Mouse (Mus musculus): ENCODE measurements at regions not wholly inside any gene's neighbourhood (a gene's known extent, or its start where the extent isn't known, plus 50 kb on each side); places are given as distances from the start of the nearest gene placed in this dataset.

DNA sequence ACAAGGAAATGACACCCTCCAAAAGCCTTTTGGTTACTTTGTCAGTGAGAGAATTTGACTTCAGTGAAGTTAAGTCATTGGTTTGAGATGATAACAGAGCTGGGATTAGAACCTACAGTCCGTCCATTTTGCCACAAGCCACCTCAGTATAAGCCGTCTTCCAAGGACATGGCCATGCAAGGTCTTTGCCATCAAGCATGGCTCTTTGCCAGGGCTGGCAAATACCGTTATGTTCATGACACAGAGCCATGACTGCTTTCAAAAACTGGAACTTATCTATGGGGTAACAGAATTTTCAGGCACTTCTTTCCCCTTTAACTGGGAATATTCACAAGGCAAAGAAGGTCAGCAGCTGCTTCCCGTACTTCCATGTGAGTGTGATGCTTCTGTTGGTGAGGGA lies 441.9 kb upstream of the Fam19a5 start:
- DNase-seq: no peak

GRCm38 (mm10) chr15:87105951-87106350 lies 438.1 kb upstream of the Fam19a5 start:
- DNase-seq: no peak

GRCm38 (mm10) chr15:87107701-87108100 lies 436.4 kb upstream of the Fam19a5 start:
- no peak for DNase-seq

GRCm38 (mm10) chr15:87108411-87108810 lies 435.7 kb upstream of the Fam19a5 start:
- DNase-seq: peak; percentile 19

DNA sequence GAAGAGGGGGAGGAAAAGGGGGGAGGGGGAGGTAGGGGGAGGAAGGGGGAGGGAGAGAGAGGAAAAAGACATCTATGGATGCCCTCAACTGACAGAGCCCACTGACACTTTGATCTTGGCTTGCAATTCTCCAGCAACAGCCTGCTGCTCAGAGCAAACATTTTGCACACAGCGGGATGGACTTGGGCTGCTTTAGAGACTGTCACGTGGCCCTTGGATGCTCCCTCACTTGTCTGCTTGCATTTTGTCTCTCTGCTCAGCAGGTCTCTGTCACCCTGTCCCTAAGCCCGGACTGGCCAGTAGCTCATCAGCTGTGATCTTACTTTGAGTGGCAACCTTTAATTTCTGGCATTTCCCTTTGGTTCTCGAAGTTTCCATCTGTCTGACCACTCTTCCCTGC lies 421.4 kb upstream of the Fam19a5 start:
- no peak for DNase-seq

GRCm38 (mm10) chr15:87125427-87126148 lies 418.5 kb upstream of the Fam19a5 start:
- peak; percentile 33 for DNase-seq

- DNase-seq: no peak
Measured at GRCm38 (mm10) chr15:87138870-87139269, 405.2 kb upstream of the Fam19a5 start.

DNA sequence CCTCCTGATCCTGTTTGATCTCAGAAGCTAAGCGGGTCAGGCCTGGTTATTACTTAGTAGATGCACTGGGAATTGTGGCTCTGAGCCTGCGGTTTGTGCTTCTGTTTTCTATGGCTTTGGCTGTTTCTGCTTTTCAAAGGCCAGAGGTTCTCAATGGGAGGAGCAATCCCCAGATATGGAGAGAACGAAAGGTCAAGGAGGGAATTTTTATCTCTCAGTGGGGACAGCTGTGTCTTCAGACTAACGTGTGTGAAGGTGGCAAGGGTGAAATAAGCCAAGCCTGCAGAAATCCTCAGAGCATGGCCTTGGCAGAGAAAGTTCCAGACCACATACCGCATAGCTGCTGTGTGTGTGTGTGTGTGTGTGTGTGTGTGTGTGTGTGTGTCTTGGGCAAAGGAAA lies 375.0 kb upstream of the Fam19a5 start:
- no peak for DNase-seq

GRCm38 (mm10) chr15:87170890-87171289 lies 373.2 kb upstream of the Fam19a5 start:
- no peak for DNase-seq

GRCm38 (mm10) chr15:87173096-87173495 lies 371.0 kb upstream of the Fam19a5 start:
- no peak for DNase-seq

- DNase-seq: no peak
Measured at GRCm38 (mm10) chr15:87178646-87179045, 365.5 kb upstream of the Fam19a5 start.

DNA sequence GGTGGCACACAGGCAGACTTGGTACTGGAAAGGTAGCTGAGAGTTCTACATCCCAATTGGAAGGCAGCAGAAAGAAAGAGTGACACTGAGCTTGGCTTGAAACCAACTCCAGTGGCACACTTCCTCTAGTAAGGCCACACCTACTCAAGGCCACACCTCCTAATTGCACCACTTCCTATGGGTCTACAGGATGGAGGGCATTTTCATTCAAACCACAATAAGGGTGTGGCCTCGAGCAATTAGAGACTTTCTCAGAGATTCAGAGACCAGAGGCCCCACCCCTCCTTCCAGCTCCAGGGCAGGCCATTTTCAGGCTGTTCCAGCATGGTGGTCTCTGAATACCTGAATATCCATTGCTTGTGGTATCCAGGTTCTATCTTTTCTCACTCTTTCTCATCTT lies 363.3 kb upstream of the Fam19a5 start:
- DNase-seq: no peak

DNA sequence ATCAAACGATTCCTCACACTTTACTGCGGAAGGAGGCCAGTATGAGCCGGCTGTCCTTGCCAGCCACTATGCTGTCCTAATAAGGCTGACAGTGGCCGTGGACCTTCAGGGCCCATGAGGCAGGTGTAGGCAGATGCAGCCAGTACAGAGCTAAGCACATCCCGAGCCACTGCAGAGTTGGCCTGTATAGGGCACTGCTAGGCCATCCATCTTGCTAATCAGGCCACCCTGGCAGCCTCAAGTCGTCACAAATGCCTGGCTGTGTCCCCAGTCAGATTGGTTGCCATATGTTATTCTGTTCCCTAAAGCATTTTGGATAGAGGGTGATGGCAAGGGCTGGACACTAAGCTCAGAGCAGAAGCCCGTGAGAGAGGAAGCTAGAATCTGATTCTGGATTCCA lies 359.9 kb upstream of the Fam19a5 start:
- DNase-seq: peak; percentile 74

- DNase-seq: no peak
Measured at GRCm38 (mm10) chr15:87188816-87189455, 355.2 kb upstream of the Fam19a5 start.

DNA sequence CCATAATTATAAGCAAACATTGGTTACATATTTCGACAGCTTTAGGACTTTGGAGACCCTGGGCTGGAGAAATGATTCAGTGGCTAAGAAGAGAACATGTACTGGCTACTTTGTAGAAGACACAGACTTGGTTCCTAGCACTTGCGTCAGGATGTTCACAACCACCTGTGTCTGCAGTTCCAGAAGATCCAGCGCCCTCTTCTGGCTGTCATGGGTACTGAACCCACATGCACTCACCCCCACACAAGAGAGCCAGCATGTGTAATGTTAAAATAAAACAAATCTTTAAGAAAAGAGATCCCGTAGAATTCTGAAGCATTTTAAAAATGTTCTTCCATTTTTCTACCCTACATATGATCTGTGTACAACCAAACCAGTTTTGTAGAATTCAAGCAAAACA lies 352.2 kb upstream of the Fam19a5 start:
- no peak for DNase-seq

- DNase-seq: no peak
Measured at GRCm38 (mm10) chr15:87196306-87196893, 347.7 kb upstream of the Fam19a5 start.

GRCm38 (mm10) chr15:87199641-87200040 lies 344.5 kb upstream of the Fam19a5 start:
- DNase-seq: peak; percentile 34

DNA sequence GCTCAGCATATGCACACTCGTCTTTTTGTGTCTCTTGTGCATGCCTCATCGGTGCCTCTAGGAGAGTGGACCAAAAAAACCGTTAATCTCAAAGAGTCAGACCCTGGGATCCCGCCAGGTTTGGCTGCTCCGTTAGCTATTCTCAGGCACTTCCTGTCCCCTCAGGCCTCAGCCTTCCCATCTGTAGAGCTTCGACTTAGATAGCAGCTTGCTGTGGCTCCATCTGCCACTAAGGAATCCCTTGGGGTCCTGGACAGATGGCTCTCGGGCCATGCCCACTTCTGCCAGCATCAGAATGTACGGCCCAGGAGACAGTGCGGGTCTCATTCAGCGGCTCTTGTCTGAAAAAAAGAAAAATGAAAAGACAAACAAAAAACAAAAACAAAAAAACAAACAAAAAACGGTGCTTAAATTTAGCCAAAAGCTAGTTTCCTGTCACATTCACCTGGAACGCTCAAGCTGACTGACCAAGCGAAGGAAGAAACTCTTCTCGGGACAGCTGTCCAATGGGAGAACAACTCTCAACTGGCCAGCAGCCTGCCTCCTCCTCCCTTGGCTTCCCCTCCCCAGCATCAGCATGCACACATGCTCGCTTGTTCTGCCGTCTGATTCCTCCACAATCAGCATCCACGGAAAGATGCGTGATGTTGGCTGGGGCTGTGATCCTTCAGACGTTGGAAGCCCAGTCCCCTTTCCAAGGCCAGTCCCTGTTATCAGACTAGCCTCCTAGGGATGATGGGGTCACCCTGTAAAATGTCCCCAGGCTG lies 343.6 kb upstream of the Fam19a5 start:
- DNase-seq: peak; percentile 94

DNA sequence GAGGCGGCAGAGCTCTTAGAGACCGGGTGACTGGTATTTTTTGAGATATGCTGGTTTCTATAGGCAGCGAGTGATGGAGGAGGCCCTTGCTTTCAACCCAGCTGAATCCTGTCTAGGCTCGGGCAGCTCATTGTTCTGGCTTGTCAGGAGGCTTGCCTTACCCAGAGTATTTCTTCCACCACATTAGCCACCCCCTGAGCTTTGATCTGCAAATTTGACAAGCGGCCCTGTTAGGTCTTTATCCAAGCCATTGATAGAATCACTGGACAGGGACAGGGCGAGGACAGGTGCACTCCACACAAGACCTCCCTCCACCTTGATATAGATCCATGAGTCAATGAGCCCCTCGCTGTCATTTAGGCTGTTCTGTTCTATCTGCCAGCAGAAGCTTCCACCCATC lies 343.0 kb upstream of the Fam19a5 start:
- DNase-seq: no peak

DNA sequence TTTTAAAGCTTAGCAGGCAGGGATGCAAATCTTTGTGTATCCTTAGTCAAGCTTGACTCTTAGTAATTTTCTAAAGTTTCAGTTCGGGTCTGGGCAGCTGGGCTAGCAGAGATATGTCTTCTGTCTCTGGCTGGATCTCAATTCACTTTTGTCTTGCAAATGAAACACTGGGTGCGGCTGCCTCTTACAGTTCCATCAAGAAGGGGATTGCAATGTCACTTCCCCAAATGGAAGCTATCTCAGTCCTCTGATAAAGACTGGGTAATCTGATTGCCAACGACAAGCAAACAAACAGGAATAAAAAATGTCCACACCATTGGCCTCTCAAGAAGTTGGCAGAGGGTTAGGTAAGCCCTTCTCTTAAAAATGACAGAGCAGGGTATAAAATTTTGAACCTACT lies 314.1 kb upstream of the Fam19a5 start:
- no peak for DNase-seq

DNA sequence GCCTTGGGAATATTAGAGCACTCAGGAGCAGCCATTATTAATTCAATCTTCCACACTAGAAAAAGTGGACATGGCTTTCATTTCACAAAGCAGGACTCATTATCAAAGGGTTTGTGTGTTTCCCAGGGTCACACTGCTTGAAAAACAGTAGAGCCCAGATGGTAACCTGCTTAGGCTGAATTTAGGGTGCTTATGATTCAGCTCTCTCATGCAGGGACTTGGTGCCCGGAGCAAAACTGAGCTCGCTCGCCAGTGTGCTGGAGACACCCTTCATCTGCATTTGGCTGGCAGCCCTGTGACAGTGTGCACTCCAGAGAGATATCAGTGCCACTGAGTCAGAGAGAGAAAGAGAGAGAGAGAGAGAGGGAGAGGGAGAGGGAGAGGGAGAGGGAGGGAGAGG lies 308.0 kb upstream of the Fam19a5 start:
- DNase-seq: no peak

DNA sequence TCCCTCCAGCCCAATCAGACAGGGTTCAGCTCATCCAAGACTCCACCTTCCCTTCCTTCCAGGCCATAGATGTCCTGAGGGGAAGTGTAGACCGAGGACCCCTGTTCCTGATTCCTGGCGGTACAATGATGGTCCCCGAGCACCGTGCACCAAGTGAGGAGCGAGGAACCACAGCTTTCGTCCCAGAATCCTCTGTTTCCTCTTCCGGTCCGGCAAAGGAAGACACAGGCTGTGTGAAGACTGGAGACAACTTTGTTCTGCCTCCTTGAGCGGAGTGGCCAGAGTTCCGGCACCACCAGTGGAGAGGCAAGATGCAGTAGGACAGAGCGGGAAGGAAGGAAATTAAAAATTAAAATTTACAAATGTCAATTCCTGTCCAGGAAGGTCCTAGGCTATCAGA lies 305.0 kb upstream of the Fam19a5 start:
- DNase-seq: no peak

GRCm38 (mm10) chr15:87261497-87261896 lies 282.6 kb upstream of the Fam19a5 start:
- peak; percentile 31 for DNase-seq

GRCm38 (mm10) chr15:87264906-87265305 lies 279.2 kb upstream of the Fam19a5 start:
- DNase-seq: peak; percentile 15
